Mouse (Mus musculus) liver, adult 2 months (tissue): ENCODE measurements at regions not wholly inside any gene's neighbourhood (a gene's known extent, or its start where the extent isn't known, plus 50 kb on each side); places are given as distances from the start of the nearest gene placed in this dataset.

Experiments
- DNase-seq: peaks from one replicate; pipeline ENCODE4 v3.0.0-alpha.2; 2011; ENCODE audit warnings: low read depth, low spot score; ENCODE audit errors: extremely low read depth
- H3K27ac ChIP-seq: fragments of 200-500 bp; replicated peaks from 2 replicates; pipeline ENCODE4 v1.5.1; 2012; ENCODE audit warnings: low read depth, mild to moderate bottlenecking, control low read depth, inconsistent platforms, low read length; ENCODE audit not compliant: insufficient read depth
- H3K27me3 ChIP-seq: fragments of 200-500 bp; 2 replicates; pipeline ENCODE4 v1.6.1; 2012; ENCODE audit warnings: mild to moderate bottlenecking, moderate library complexity, low read length, inconsistent platforms; ENCODE audit not compliant: control insufficient read depth, insufficient read depth
- H3K36me3 ChIP-seq: fragments of 200-500 bp; 2 replicates; pipeline ENCODE4 v1.6.1; 2012; ENCODE audit warnings: low read length, inconsistent platforms; ENCODE audit not compliant: control insufficient read depth, insufficient read depth
- H3K4me1 ChIP-seq: fragments of 200-500 bp; 2 replicates; pipeline ENCODE4 v1.6.1; 2011; ENCODE audit warnings: low read length; ENCODE audit not compliant: control insufficient read depth, insufficient read depth
- H3K4me3 ChIP-seq: fragments of 200-500 bp; 2 replicates; pipeline ENCODE4 v1.5.1; 2011; ENCODE audit warnings: low read depth, mild to moderate bottlenecking, control low read depth, low read length, moderate library complexity; ENCODE audit not compliant: insufficient read depth
- H3K79me2 ChIP-seq: fragments of 200-500 bp; 2 replicates; pipeline ENCODE4 v1.6.1; 2012; ENCODE audit warnings: inconsistent platforms, mild to moderate bottlenecking, low read length, moderate library complexity; ENCODE audit not compliant: control insufficient read depth, insufficient read depth
- H3K9ac ChIP-seq: fragments of 200-500 bp; 2 replicates; pipeline ENCODE4 v1.6.1; 2012; ENCODE audit warnings: low read depth, mild to moderate bottlenecking, control low read depth, inconsistent platforms, low read length
- CTCF ChIP-seq: fragments of 200-500 bp; IDR thresholded peaks from 2 replicates; pipeline ENCODE4 v1.5.1; 2011; ENCODE audit warnings: low read depth, low read length, control low read depth
- POLR2A ChIP-seq: fragments of 200-500 bp; IDR thresholded peaks from 2 replicates; pipeline ENCODE4 v1.6.1; 2011; ENCODE audit warnings: low read length, control low read depth; ENCODE audit not compliant: insufficient read depth; ENCODE audit errors: extremely low read depth
- WGBS: fragments of 180-500 bp; shearing (Covaris S2); methylation state at CpG from one replicate; pipeline ENCODE4 v1.1.7; 2018; 5-methylcytosine and 5-hydroxymethylcytosine counted together

GRCm38 (mm10) chr17:14588086-14588817 lies 105.8 kb downstream of the Thbs2 start:
- 88% methylated on average over 12 of the region's 12 CpGs for WGBS
- Histone ChIP-seq H3K79me2 (no peaks in the 10 kb centered on the region), H3K4me1 (no peaks in the 10 kb centered on the region), H3K27me3 (no peaks in the 10 kb centered on the region), H3K4me3 (no peak overlapping the region), H3K27ac (no peak overlapping the region), H3K9ac (no peak overlapping the region), H3K36me3 (no peaks in the 10 kb centered on the region)
- TF ChIP-seq CTCF (no peak), POLR2A (no peak)
- DNase-seq: no peak

- Histone ChIP-seq H3K36me3 (no peaks in the 10 kb centered on the region), H3K27ac (no peak overlapping the region), H3K27me3 (no peaks in the 10 kb centered on the region), H3K9ac (no peak overlapping the region), H3K4me3 (no peak overlapping the region), H3K79me2 (no peaks in the 10 kb centered on the region), H3K4me1 (no peaks in the 10 kb centered on the region)
- TF ChIP-seq CTCF (no peak), POLR2A (no peak)
- 84% methylated on average over 3 of the region's 3 CpGs for WGBS
- DNase-seq: no peak
These were observed 114.4 kb downstream of the Thbs2 start for GRCm38 (mm10) chr17:14579671-14580070.

- Histone ChIP-seq H3K27me3 (no peaks in the 10 kb centered on the region), H3K36me3 (no peaks in the 10 kb centered on the region), H3K79me2 (no peaks in the 10 kb centered on the region), H3K4me3 (no peak overlapping the region), H3K9ac (no peak overlapping the region), H3K4me1 (no peaks in the 10 kb centered on the region), H3K27ac (no peak overlapping the region)
- WGBS: 97% methylated on average over 1 of the region's 1 CpGs
- DNase-seq: no peak
- TF ChIP-seq POLR2A (no peak), CTCF (no peak)
These were observed 115.3 kb downstream of the Thbs2 start for GRCm38 (mm10) chr17:14578721-14579120.

GRCm38 (mm10) chr17:14578194-14578593 lies 115.8 kb downstream of the Thbs2 start:
- Histone ChIP-seq H3K36me3 (no peaks in the 10 kb centered on the region), H3K27me3 (no peaks in the 10 kb centered on the region), H3K4me3 (no peak overlapping the region), H3K27ac (no peak overlapping the region), H3K9ac (no peak overlapping the region), H3K4me1 (no peaks in the 10 kb centered on the region), H3K79me2 (no peaks in the 10 kb centered on the region)
- 74% methylated on average over 3 of the region's 3 CpGs for WGBS
- no peak for DNase-seq
- TF ChIP-seq POLR2A (no peak), CTCF (no peak)

DNA sequence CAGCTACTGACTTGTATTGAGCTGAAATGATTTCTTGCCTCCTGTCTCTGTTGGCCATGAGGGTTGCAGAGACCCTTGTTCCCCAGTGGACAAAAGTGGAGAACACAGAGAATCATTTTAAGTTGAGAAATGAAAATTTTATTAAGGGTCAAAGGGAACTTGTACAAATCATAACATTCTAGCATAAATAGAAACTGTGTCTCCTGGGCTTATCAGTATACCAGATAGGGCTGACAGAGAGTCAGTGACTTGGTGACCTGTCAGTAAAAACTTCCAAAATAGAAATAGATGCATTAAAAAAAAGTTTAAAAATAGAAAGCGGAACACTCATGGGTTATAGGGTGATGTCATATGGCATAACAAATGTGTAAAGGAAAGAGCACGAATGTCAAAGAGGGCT lies 117.9 kb downstream of the Thbs2 start:
- H3K9ac ChIP-seq: no peak overlapping the region
- H3K4me3 ChIP-seq: no peak overlapping the region
- TF ChIP-seq POLR2A (no peak), CTCF (no peak)
- no peaks in the 10 kb centered on the region for H3K4me1 ChIP-seq
- H3K36me3 ChIP-seq: no peaks in the 10 kb centered on the region
- peak; percentile 19 for DNase-seq
- 82% methylated on average over 2 of the region's 2 CpGs for WGBS
- no peaks in the 10 kb centered on the region for H3K27me3 ChIP-seq
- H3K79me2 ChIP-seq: no peaks in the 10 kb centered on the region
- H3K27ac ChIP-seq: no peak overlapping the region

GRCm38 (mm10) chr17:14571143-14571542 lies 122.9 kb downstream of the Thbs2 start:
- TF ChIP-seq POLR2A: no peak
- no peak for TF ChIP-seq CTCF
- Histone ChIP-seq H3K27ac (no peak overlapping the region), H3K4me1 (no peaks in the 10 kb centered on the region), H3K4me3 (no peak overlapping the region), H3K9ac (no peak overlapping the region), H3K36me3 (no peaks in the 10 kb centered on the region), H3K27me3 (no peaks in the 10 kb centered on the region), H3K79me2 (no peaks in the 10 kb centered on the region)
- DNase-seq: peak; percentile 29
- WGBS: 49% methylated on average over 7 of the region's 7 CpGs
